Mouse (Mus musculus) limb, embryonic 14.5 days (tissue): ENCODE results near the gene Sycp2l. TPM values are rescaled to one million over a fixed set of nuclear protein-coding genes. Genes with fewer than 3 reads are reported as not detected.
A peak's percentile ranks its signal among the peaks of the same experiment; 100 is the strongest.

Experiments
- ATAC-seq: fragments of 200-750 bp; cut with Nextera tagmentation; 2 replicates; pipeline ENCODE4 v1.8.0; 2017; ENCODE audit warnings: low read depth, moderate number of reproducible peaks, moderate TSS enrichment; ENCODE audit not compliant: low FRiP score
- DNase-seq: peaks from one replicate; pipeline ENCODE4 v3.0.0-alpha.2; 2015; ENCODE audit warnings: low spot score
- H3K27ac ChIP-seq: fragments of 300-500 bp; sonication (generic); replicated peaks from 2 replicates; pipeline ENCODE4 v1.5.1; 2014; ENCODE audit warnings: low read depth, mild to moderate bottlenecking, low read length, moderate library complexity, mixed read lengths
- H3K27me3 ChIP-seq: fragments of 300-500 bp; sonication (generic); 2 replicates; pipeline ENCODE4 v1.6.1; 2014; ENCODE audit warnings: low read length, mixed read lengths; ENCODE audit not compliant: control insufficient read depth, insufficient read depth
- H3K36me3 ChIP-seq: fragments of 300-500 bp; sonication (generic); 2 replicates; pipeline ENCODE4 v1.6.1; 2014; ENCODE audit warnings: mild to moderate bottlenecking, low read length, moderate library complexity, mixed read lengths; ENCODE audit not compliant: control insufficient read depth, insufficient read depth
- H3K4me1 ChIP-seq: fragments of 300-500 bp; sonication (generic); 2 replicates; pipeline ENCODE4 v1.6.1; 2014; ENCODE audit warnings: antibody characterized with exemption, low read length, mixed read lengths; ENCODE audit not compliant: control insufficient read depth, insufficient read depth
- H3K4me2 ChIP-seq: fragments of 300-500 bp; sonication (generic); replicated peaks from 2 replicates; pipeline ENCODE4 v1.6.1; 2014; ENCODE audit warnings: low read depth, mild to moderate bottlenecking, low read length, moderate library complexity; ENCODE audit not compliant: severe bottlenecking
- H3K4me3 ChIP-seq: fragments of 300-500 bp; sonication (generic); replicated peaks from 2 replicates; pipeline ENCODE4 v1.5.1; 2014; ENCODE audit warnings: low read length
- H3K9ac ChIP-seq: fragments of 300-500 bp; sonication (generic); 2 replicates; pipeline ENCODE4 v1.6.1; 2014; ENCODE audit warnings: mild to moderate bottlenecking, low read depth, low read length, moderate library complexity; ENCODE audit not compliant: severe bottlenecking
- H3K9me3 ChIP-seq: fragments of 300-500 bp; sonication (generic); 2 replicates; pipeline ENCODE4 v1.6.1; 2016; ENCODE audit warnings: low read length; ENCODE audit not compliant: control insufficient read depth
- POLR2A ChIP-seq: fragments of 200-500 bp; IDR thresholded peaks from 2 replicates; pipeline ENCODE4 v1.8.0; 2012; ENCODE audit warnings: inconsistent platforms, mild to moderate bottlenecking, moderate library complexity, borderline replicate concordance; ENCODE audit not compliant: insufficient read depth, insufficient read length; ENCODE audit errors: extremely low read depth
- WGBS: fragments of 180-500 bp; shearing (Covaris S2); extraction: QIAGEN DNeasy Blood & Tissue Kit; methylation state at CpG from one replicate; pipeline ENCODE4 v1.1.7; 2014; 5-methylcytosine and 5-hydroxymethylcytosine counted together
- polyA plus RNA-seq, 2 experiments: library from polyadenylated mRNA; depleted of rRNA in 1 of 2; stranded (reverse) in 1 of 2; unstranded in 1 of 2; fragments of >200 nt; fragmentation: Nextera tagmentation in 1 of 2; extraction: Ambion mirVana in 1 of 2; gene quantifications; 2 replicates each; pipeline versions ENCODE4 v1.2.1 to v1.2.3; 2012 to 2014

Gene Sycp2l
- polyA plus RNA-seq, 2 experiments, result not detected

DNA sequence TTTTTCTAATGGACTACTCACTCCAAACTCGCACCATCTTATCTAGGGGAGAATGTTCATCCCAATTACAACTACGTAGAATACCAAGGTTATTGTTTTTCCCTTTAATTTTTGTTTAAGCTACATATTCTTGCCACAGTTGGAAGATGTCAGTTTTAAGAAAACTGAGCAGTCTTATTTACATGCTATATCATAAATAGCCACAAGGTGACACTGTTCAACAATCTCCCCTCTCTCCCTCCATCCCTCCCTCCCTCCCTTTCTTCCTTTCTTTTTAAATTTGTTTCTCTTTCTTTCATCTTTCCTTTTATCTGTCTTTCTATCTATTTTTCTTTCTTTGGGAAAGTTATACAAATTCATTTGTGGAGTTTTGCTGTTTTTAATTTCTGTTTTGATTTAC lies 29.0 kb upstream of the Sycp2l start:
- Histone ChIP-seq H3K9me3 (no peaks in the 10 kb centered on the region), H3K4me3 (no peak overlapping the region), H3K27ac (no peak overlapping the region), H3K4me2 (no peak overlapping the region), H3K27me3 (no peaks in the 10 kb centered on the region), H3K4me1 (no peaks in the 10 kb centered on the region), H3K36me3 (no peaks in the 10 kb centered on the region), H3K9ac (no peak overlapping the region)
- peak; percentile 47 for DNase-seq
- no peak for TF ChIP-seq POLR2A
- WGBS, result 11% methylated on average over 2 of the region's 2 CpGs
- ATAC-seq, result no peak

DNA sequence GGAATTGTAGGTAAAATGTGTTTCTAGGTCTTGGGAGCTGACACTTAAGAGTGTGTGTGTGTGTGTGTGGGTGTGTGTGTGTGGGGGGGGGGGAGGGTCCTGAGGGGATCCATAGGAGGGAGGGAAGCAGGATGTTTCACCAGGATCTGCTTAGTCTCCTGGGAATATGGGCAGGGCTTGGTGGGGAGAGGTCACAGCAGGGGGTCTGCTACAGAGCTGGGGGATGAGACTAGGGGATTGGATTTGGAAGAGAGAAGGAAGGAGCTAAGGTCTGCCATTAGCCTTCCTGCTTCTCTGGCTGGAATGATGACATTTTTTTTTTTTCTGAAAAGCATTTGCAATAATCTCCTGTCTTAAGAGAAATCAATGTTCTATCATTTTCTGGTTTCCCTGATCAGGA lies 25.4 kb upstream of the Sycp2l start:
- Histone ChIP-seq H3K36me3 (no peaks in the 10 kb centered on the region), H3K9me3 (no peaks in the 10 kb centered on the region), H3K4me1 (no peaks in the 10 kb centered on the region), H3K4me3 (no peak overlapping the region), H3K4me2 (no peak overlapping the region), H3K9ac (no peak overlapping the region), H3K27ac (no peak overlapping the region), H3K27me3 (peaks cover 6% of the 10 kb centered on the region; the same call in 1 of the 2 replicates)
- TF ChIP-seq POLR2A, result no peak
- DNase-seq (no peak), ATAC-seq (no peak)

DNA sequence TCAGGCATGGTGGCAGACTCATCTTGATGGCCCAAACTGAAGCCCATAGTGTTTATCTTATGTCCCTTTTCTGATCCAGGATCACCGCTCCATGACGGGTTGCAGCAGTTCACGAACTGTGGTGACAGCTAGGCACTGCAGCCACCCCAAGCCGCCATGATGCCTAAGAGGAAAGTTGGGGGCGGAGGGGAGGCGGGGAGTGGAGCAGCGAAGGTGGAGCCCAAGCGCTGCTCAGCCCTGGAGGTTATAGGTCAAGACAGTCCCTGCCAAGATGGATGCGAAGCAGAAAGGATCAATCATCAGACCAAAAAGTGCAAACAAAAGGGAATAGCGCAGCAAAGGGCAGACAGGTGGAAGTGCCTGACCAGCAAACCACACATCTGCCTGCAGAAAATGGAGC lies 22.8 kb upstream of the Sycp2l start:
- no peak overlapping the region for H3K27ac ChIP-seq
- H3K4me2 ChIP-seq, result no peak overlapping the region
- H3K9me3 ChIP-seq, result no peaks in the 10 kb centered on the region
- no peak for DNase-seq
- H3K36me3 ChIP-seq, result no peaks in the 10 kb centered on the region
- peaks cover 6% of the 10 kb centered on the region; the same call in 1 of the 2 replicates for H3K27me3 ChIP-seq
- no peak for TF ChIP-seq POLR2A
- no peak overlapping the region for H3K4me3 ChIP-seq
- WGBS, result 36% methylated on average over 10 of the region's 10 CpGs
- no peak overlapping the region for H3K9ac ChIP-seq
- H3K4me1 ChIP-seq, result no peaks in the 10 kb centered on the region
- no peak for ATAC-seq

DNA sequence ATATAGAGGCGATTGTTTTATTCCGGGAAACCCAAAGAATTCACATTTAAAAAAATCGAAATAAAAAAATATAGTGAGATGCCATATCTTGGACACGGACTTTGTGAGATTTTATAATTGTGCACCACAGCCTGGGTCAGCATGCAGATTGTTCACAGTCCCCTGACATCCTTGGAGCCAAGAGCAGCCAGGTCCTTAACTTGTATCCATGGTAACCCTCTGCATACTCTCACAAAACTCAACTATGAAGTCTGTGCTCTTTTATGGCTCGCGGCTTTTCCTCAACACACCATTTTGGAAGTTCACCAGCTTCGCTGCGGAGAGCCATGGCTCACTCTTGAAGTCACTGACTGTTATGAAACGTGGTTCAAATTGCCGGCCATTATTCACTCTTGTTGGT lies 19.9 kb upstream of the Sycp2l start:
- TF ChIP-seq POLR2A, result no peak

DNA sequence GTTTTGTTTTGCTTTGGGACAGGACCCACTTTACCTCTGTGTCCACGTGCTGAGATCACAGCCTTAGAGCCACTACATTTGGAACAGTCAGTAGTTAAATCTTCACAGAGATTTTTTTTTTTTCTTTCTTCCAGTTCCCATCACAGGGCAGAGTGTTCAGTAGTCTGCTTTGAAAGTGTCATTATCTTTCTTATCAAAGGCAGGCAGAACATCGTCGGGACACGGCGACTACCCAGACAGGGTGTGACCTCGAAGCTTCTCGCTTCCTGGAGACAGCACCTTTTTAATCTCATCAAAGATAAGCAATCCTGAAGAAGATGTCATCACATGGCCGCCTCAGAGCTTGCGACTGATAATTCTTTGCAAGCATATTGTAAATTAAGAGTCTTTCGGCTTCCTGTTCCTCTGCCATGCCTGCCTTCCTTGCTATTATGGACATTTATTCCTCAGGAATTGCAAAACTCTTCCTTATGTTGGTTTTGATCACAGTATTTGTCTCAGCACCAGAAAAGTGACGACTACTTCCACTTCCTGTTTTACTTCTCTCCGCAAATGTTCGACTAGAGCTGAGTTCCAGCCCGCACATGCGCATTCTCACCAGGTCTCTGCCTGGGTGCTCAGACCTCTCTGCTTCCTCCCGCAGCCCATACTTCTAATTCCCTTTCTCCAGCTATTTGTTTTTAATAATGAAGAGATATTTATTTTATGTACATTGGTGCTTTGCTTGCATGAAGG lies 16.6 kb upstream of the Sycp2l start:
- no peak overlapping the region for H3K27ac ChIP-seq
- H3K4me1 ChIP-seq, result no peaks in the 10 kb centered on the region
- no peaks in the 10 kb centered on the region for H3K27me3 ChIP-seq
- no peak overlapping the region for H3K9ac ChIP-seq
- TF ChIP-seq POLR2A, result no peak
- no peaks in the 10 kb centered on the region for H3K36me3 ChIP-seq
- DNase-seq (no peak), ATAC-seq (no peak)
- H3K4me2 ChIP-seq, result no peak overlapping the region
- 76% methylated on average over 16 of the region's 16 CpGs for WGBS
- H3K4me3 ChIP-seq, result no peak overlapping the region
- H3K9me3 ChIP-seq, result no peaks in the 10 kb centered on the region

More for the DNA sequence above, 19.9 kb upstream of the Sycp2l start:
- Histone ChIP-seq H3K27me3 (peaks cover 6% of the 10 kb centered on the region; the same call in 1 of the 2 replicates), H3K9me3 (no peaks in the 10 kb centered on the region), H3K36me3 (no peaks in the 10 kb centered on the region), H3K9ac (no peak overlapping the region), H3K4me1 (no peaks in the 10 kb centered on the region), H3K27ac (no peak overlapping the region), H3K4me3 (no peak overlapping the region), H3K4me2 (no peak overlapping the region)
- DNase-seq, result no peak
- 81% methylated on average over 10 of the region's 10 CpGs for WGBS
- ATAC-seq, result no peak

DNA sequence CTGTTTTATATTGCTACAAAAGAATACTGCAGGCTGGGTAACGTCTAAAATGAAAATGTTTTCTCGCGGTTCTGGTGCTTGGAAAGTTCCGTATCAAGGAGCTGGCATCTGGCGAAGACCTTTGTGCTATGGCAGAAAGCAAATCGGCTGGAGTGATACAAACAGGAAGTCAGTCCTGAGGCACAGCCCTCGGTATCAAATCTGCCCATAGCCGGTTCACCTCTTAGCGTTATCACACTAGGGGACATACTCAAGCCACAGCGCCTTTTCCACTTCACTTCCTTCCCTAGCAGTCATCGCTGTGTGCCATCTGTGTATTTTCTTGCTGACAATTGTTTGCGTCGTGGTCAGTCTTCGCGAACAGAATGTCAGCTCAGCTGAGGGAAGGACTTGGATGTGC lies 15.8 kb upstream of the Sycp2l start:
- Histone ChIP-seq H3K4me1 (no peaks in the 10 kb centered on the region), H3K27ac (no peak overlapping the region), H3K4me3 (no peak overlapping the region), H3K9me3 (no peaks in the 10 kb centered on the region), H3K4me2 (no peak overlapping the region), H3K27me3 (no peaks in the 10 kb centered on the region), H3K9ac (no peak overlapping the region), H3K36me3 (no peaks in the 10 kb centered on the region)
- TF ChIP-seq POLR2A, result no peak
- WGBS, result 87% methylated on average over 15 of the region's 15 CpGs
- no peak for DNase-seq
- ATAC-seq, result no peak
